Mouse (Mus musculus) liver, postnatal 0 days (tissue): ENCODE measurements at regions not wholly inside any gene's neighbourhood (a gene's known extent, or its start where the extent isn't known, plus 50 kb on each side); places are given as distances from the start of the nearest gene placed in this dataset.
"Not testable (repeated sequence)": the region's sequence is repeated elsewhere in the genome, so short reads cannot be mapped to it uniquely, and the experiment has no call there.

ENCODE experiments used
- ATAC-seq: fragments of 200-750 bp; cut with Nextera tagmentation; 2 replicates; pipeline ENCODE4 v1.8.0; 2017; ENCODE audit warnings: mild to moderate bottlenecking, moderate library complexity
- DNase-seq: peaks from one replicate; pipeline ENCODE4 v3.0.0-alpha.2; 2016
- H3K27ac ChIP-seq: fragments of 300-500 bp; sonication (generic); 2 replicates; pipeline ENCODE4 v1.5.1; 2014; ENCODE audit warnings: antibody characterized with exemption, moderate library complexity, mild to moderate bottlenecking, low read depth
- H3K27me3 ChIP-seq: fragments of 300-500 bp; sonication (generic); 2 replicates; pipeline ENCODE4 v1.6.1; 2014; ENCODE audit warnings: low read length, control low read depth, mixed read lengths; ENCODE audit not compliant: insufficient read depth
- H3K36me3 ChIP-seq: fragments of 300-500 bp; sonication (generic); replicated peaks from 2 replicates; pipeline ENCODE4 v1.6.1; 2014; ENCODE audit warnings: mild to moderate bottlenecking, control low read depth, low read length, moderate library complexity, mixed read lengths; ENCODE audit not compliant: insufficient read depth
- H3K4me1 ChIP-seq: fragments of 300-500 bp; sonication (generic); 2 replicates; pipeline ENCODE4 v1.6.1; 2014; ENCODE audit warnings: antibody characterized with exemption, mild to moderate bottlenecking, control low read depth; ENCODE audit not compliant: insufficient read depth
- H3K4me2 ChIP-seq: fragments of 300-500 bp; sonication (generic); 2 replicates; pipeline ENCODE4 v1.6.1; 2014; ENCODE audit warnings: low read depth, mild to moderate bottlenecking, low read length, moderate library complexity, mixed read lengths
- H3K4me3 ChIP-seq: fragments of 300-500 bp; sonication (generic); 2 replicates; pipeline ENCODE4 v1.5.1; 2014; ENCODE audit warnings: low read depth, low read length
- H3K9ac ChIP-seq: fragments of 300-500 bp; sonication (generic); replicated peaks from 2 replicates; pipeline ENCODE4 v1.6.1; 2014; ENCODE audit warnings: mild to moderate bottlenecking, moderate library complexity
- H3K9me3 ChIP-seq: fragments of 300-500 bp; sonication (generic); 2 replicates; pipeline ENCODE4 v1.6.1; 2016; ENCODE audit warnings: mild to moderate bottlenecking, control low read depth, low read length, mixed read lengths
- CTCF ChIP-seq: sonication (generic); IDR thresholded peaks from 2 replicates; pipeline ENCODE4 v1.5.1; 2016; ENCODE audit warnings: antibody characterized with exemption, low read depth
- EP300 ChIP-seq: IDR thresholded peaks from 2 replicates; pipeline ENCODE4 v1.6.1; 2016; ENCODE audit warnings: antibody characterized with exemption, low read depth, mild to moderate bottlenecking
- WGBS: fragments of 180-500 bp; shearing (Covaris S2); extraction: QIAGEN DNeasy Blood & Tissue Kit; methylation state at CpG from one replicate; pipeline ENCODE4 v1.1.7; 2014; ENCODE audit not compliant: insufficient replicate concordance; 5-methylcytosine and 5-hydroxymethylcytosine counted together

- 46% methylated on average over 3 of the region's 3 CpGs for WGBS
- ATAC-seq (no peak), DNase-seq (no peak)
- Histone ChIP-seq H3K4me1 (peaks cover 28% of the 10 kb centered on the region), H3K9ac (no peak overlapping the region), H3K4me2 (no peak overlapping the region), H3K4me3 (no peak overlapping the region), H3K9me3 (no peaks in the 10 kb centered on the region), H3K27me3 (no peaks in the 10 kb centered on the region), H3K27ac (peak overlapping the region; percentile 34; the same call in 1 of the 2 replicates), H3K36me3 (no peaks in the 10 kb centered on the region)
- TF ChIP-seq CTCF (no peak), EP300 (no peak)
Observed at GRCm38 (mm10) chr12:8440373-8440772, 59.4 kb downstream of the Rhob start.

DNA sequence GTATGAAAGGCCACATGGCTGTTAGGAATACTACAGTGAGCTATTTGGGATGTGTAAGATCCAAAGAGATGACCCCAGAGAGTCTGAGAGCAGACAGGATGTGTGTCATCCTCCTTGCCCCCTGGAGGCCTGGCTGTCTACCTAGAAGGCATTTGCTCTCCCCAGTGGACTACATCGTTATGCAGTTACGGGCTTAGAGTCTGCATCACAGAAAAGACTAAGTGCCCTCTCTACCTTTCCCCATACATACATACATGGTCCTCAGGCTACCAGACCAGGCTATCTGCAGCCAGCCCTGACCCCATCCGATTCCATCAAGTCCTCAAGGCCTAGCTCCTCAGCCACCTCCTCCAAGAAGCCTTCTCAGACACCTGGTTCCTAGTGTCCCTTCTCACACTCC is 59.9 kb downstream of the Rhob start:
- no peak for TF ChIP-seq CTCF
- no peak for TF ChIP-seq EP300
- peak overlapping the region; percentile 34; the same call in 1 of the 2 replicates for H3K27ac ChIP-seq
- H3K9me3 ChIP-seq = no peaks in the 10 kb centered on the region
- peaks cover 29% of the 10 kb centered on the region for H3K4me1 ChIP-seq
- H3K36me3 ChIP-seq = no peaks in the 10 kb centered on the region
- ATAC-seq (no peak), DNase-seq (no peak)
- H3K4me2 ChIP-seq = no peak overlapping the region
- WGBS = 69% methylated on average over 3 of the region's 3 CpGs
- H3K27me3 ChIP-seq = no peaks in the 10 kb centered on the region
- no peak overlapping the region for H3K4me3 ChIP-seq
- no peak overlapping the region for H3K9ac ChIP-seq

- WGBS = 62% methylated on average over 4 of the region's 4 CpGs
- DNase-seq (no peak), ATAC-seq (no peak)
- Histone ChIP-seq H3K4me3 (no peak overlapping the region), H3K4me2 (no peak overlapping the region), H3K9me3 (no peaks in the 10 kb centered on the region), H3K9ac (no peak overlapping the region), H3K4me1 (peaks cover 32% of the 10 kb centered on the region), H3K36me3 (no peaks in the 10 kb centered on the region), H3K27me3 (no peaks in the 10 kb centered on the region), H3K27ac (no peak overlapping the region)
- TF ChIP-seq EP300 = no peak
Observed at GRCm38 (mm10) chr12:8439486-8439885, 60.3 kb downstream of the Rhob start.

DNA sequence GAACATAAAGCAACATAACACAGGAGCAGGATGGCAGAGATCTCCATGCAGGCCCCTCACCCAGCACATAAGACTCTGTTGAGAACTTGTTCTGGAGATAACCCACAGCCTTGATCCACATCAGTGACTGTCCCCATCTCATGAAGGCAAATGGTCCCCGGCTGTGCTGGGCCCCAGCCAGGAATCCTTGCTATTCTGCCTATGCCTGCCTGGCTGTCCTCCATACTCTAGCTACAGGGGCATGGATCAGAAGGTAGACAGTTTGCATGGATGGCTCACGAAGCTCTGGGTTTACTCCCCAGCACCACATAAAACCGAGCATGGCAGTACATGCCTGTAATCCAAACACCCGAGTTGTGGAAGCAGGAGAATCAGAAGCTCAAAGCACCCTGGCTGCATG is 61.2 kb downstream of the Rhob start:
- DNase-seq = no peak
- TF ChIP-seq EP300 = no peak
- Histone ChIP-seq H3K9ac (no peak overlapping the region), H3K27me3 (no peaks in the 10 kb centered on the region), H3K4me3 (no peak overlapping the region), H3K36me3 (no peaks in the 10 kb centered on the region), H3K4me1 (peaks cover 35% of the 10 kb centered on the region), H3K27ac (no peak overlapping the region), H3K4me2 (no peak overlapping the region), H3K9me3 (no peaks in the 10 kb centered on the region)
- WGBS = 67% methylated on average over 4 of the region's 4 CpGs
- no peak for ATAC-seq

DNA sequence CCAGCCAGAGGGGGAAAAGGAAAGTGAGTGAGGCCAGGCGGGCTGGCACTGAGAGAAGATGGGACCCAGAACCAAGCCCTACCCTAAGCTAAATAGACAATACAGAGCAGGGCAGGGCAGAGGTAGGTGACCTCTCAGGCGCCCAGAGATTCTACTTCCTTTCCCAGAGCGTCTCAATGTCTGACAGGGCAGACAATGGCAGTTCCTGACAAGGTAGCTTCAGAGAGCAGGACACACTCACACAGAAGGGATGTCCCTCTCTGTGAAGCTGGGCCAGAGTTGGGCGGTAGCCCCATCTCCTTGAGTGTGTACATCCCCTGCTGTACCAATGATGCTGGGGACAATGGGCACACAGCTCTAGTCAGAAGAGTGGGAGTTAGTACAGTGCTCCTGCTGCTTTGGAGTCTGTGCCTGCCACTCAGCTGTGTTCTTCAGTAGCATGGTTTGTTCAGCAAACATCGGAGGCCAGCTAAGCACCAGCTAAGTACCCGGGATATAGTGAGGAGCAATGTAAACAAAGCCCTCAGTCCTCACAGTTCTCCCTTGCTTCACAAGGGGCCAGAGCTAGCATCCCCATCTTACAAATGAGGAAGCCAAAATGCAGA is 62.7 kb downstream of the Rhob start:
- H3K27ac ChIP-seq = no peak overlapping the region
- no peak for ATAC-seq
- 47% methylated on average over 6 of the region's 6 CpGs for WGBS

DNA sequence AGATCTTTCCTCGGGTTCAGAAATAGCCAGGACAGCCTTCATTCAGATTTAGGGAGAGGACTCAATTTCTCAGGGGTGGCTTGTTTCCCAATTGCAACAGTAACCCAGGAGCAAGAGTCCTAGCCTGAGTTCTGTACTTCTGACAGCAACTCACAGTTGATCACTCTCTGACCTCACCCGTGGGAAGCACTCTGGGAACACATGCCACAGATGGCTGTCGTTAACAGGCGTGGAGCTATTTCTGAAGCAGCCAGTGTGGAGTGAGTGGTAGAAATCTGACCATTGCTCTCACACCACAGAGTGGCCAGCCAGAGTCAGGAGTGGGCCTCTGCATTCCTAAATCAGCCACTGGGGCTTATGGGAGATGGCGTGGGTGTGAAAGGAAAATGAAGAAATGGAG is 63.3 kb downstream of the Rhob start:
- no peak for TF ChIP-seq CTCF
- no peak for TF ChIP-seq EP300
- Histone ChIP-seq H3K9ac (no peak overlapping the region), H3K27ac (no peak overlapping the region), H3K9me3 (no peaks in the 10 kb centered on the region), H3K4me3 (no peak overlapping the region), H3K36me3 (no peaks in the 10 kb centered on the region), H3K4me2 (no peak overlapping the region), H3K4me1 (peaks cover 41% of the 10 kb centered on the region), H3K27me3 (no peaks in the 10 kb centered on the region)
- WGBS = 63% methylated on average over 5 of the region's 5 CpGs
- DNase-seq (no peak), ATAC-seq (no peak)

More for the DNA sequence above, 62.7 kb downstream of the Rhob start:
- Histone ChIP-seq H3K36me3 (no peaks in the 10 kb centered on the region), H3K4me2 (no peak overlapping the region), H3K9me3 (no peaks in the 10 kb centered on the region), H3K27me3 (no peaks in the 10 kb centered on the region), H3K4me3 (no peak overlapping the region), H3K9ac (no peak overlapping the region), H3K4me1 (peaks cover 40% of the 10 kb centered on the region)
- no peak for DNase-seq
- no peak for TF ChIP-seq EP300
- no peak for TF ChIP-seq CTCF

GRCm38 (mm10) chr12:8435651-8436348 is 64.0 kb downstream of the Rhob start:
- H3K4me2 ChIP-seq, H3K9me3 ChIP-seq, ATAC-seq, H3K9ac ChIP-seq, DNase-seq, H3K4me3 ChIP-seq, H3K27me3 ChIP-seq, H3K36me3 ChIP-seq: not testable (repeated sequence)
- peak overlapping the region; percentile 39; the same call in 1 of the 2 replicates for H3K27ac ChIP-seq
- WGBS = 48% methylated on average over 3 of the region's 3 CpGs
- peaks cover 38% of the 10 kb centered on the region for H3K4me1 ChIP-seq
